Mouse (Mus musculus) MEL (cell line): ENCODE data around the gene Sparcl1.

ENCODE experiments used
- CTCF ChIP-seq, 3 experiments: IDR thresholded peaks in 2 of 3; conservative IDR thresholded peaks in 1 of 3; 2 replicates each; pipeline ENCODE4 v1.5.1; 2011 to 2012; ENCODE audit warnings: low read length in 3 of 3, low read depth in 2 of 3, mild to moderate bottlenecking in 2 of 3, improper control_type of control experiment in 1 of 3, inconsistent platforms in 1 of 3, mixed read lengths in 1 of 3, moderate library complexity in 1 of 3; ENCODE audit not compliant: control insufficient read depth in 1 of 3, insufficient read depth in 1 of 3, poor library complexity in 1 of 3, severe bottlenecking in 1 of 3
- GATA1 ChIP-seq: IDR thresholded peaks from 2 replicates; pipeline ENCODE4 v1.6.1; 2011; ENCODE audit warnings: low read depth, low read length, improper control_type of control experiment
- KAT2A ChIP-seq: conservative IDR thresholded peaks from 2 replicates; pipeline ENCODE4 v1.6.1; 2012; ENCODE audit warnings: low read depth, low read length, improper control_type of control experiment, inconsistent platforms
- MYC ChIP-seq: IDR thresholded peaks from 2 replicates; pipeline ENCODE4 v1.6.1; 2011; ENCODE audit warnings: low read depth, mild to moderate bottlenecking, low read length, improper control_type of control experiment, moderate library complexity
- TBP ChIP-seq: IDR thresholded peaks from 2 replicates; pipeline ENCODE4 v1.8.0; 2011; ENCODE audit warnings: low read depth, low read length, improper control_type of control experiment
- TCF12 ChIP-seq: IDR thresholded peaks from 2 replicates; pipeline ENCODE4 v1.6.1; 2014; ENCODE audit warnings: low read depth, mild to moderate bottlenecking, inconsistent platforms, low read length, improper control_type of control experiment, moderate library complexity
- USF2 ChIP-seq, 2 experiments: IDR thresholded peaks; 2 replicates each; pipeline ENCODE4 v1.6.1; 2011 to 2012; ENCODE audit warnings: improper control_type of control experiment in 2 of 2, low read length in 2 of 2, borderline replicate concordance in 1 of 2, inconsistent platforms in 1 of 2, low read depth in 1 of 2, mild to moderate bottlenecking in 1 of 2; ENCODE audit not compliant: insufficient read depth in 1 of 2

DNA sequence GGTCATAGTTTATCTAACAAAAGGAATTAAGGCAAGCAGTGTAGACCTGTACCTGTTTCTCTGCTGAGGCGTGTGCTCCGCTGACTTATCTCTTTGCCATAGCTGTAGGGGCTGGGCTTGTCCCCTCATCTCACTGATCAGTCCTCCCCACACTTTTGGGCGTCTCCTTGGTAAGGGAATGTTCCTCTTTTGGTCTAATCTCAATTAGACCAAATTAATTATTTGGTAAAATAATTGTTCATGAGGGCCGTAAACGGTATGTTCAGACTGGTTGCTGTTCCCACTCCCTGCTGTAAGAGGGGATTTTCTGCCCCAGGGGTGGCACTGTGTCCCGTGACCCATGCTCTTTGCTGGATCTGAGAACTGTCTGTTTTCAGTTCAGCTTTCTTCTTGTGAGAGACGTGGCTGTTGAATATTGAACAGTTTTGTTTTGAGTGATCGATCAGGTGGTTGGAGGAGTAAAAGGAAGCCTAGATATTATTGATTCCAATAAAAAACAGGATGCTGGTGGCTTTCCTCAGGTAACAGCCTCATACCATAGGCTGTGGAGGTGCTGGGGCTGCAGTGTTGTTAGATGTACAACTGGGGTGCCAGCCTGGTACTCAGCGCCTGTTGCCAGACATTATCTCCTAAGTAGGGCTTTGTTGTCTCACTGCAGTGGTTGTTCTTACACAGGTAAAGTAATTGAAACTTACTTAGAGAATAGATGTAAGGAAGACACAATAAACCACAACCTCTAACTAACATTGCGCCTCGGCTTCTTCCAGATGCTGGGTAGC lies 50.6 kb downstream of the Sparcl1 start:
- TF ChIP-seq CTCF (IDR thresholded peaks at IDR 0.05 in 2 of 3, conservative IDR thresholded peaks at IDR 0.05 in 1 of 3; ENCODE audit: control insufficient read depth in 1 of 3, insufficient read depth in 1 of 3, low read depth in 2 of 3, low read length in 3 of 3, poor library complexity in 1 of 3, severe bottlenecking in 1 of 3) (no peak), GATA1 (peak; percentile 85), KAT2A (no peak), TBP (peak; percentile 57), MYC (no peak), USF2 (IDR thresholded peaks at IDR 0.05; ENCODE audit: borderline replicate concordance in 1 of 2, insufficient read depth in 1 of 2, low read depth in 1 of 2, low read length in 2 of 2) (no peak), TCF12 (peak; percentile 71)
